Comparison of ENCODE assay signal across 21 mouse cellular contexts in genomic region chr17:26792096-26792495, GRCm38 (mm10). TPM values are rescaled to one million over a fixed set of nuclear protein-coding genes. Genes with fewer than 3 reads are reported as not detected.
A peak's percentile ranks its signal among the peaks of the same experiment; 100 is the strongest.
DNase-seq lines count a peak whose midpoint lies in the region; ATAC-seq and TF ChIP-seq lines count a peak whose summit lies in the region.
"Had no signal": no experiment of that assay in that cellular context is flagged by ENCODE, and none has a peak within 500 bp of the region (broad histone marks: within the 10 kb centered on the region; RNA-seq: fewer than 3 reads in every experiment).

No protein-coding gene starts in this region.

- no peaks in the 10 kb centered on the region for H3K4me1 ChIP-seq in testis, adult 2 months (ENCODE audit: control insufficient read depth, insufficient read depth, low read length)
- no peaks in the 10 kb centered on the region for H3K4me1 ChIP-seq in midbrain, embryonic 13.5 days (replicated peaks)
- H3K4me1 ChIP-seq: forebrain, embryonic 13.5 days; limb, embryonic 13.5 days had no signal

- TF ChIP-seq POLR2A in testis, adult 2 months (IDR thresholded peaks at IDR 0.05; ENCODE audit: control insufficient read depth, low read depth, low read length), result no peak

- no peaks in the 10 kb centered on the region for H3K9me3 ChIP-seq in midbrain, embryonic 13.5 days
- H3K9me3 ChIP-seq: forebrain, embryonic 13.5 days; limb, embryonic 13.5 days had no signal

- no peak overlapping the region for H3K9ac ChIP-seq in midbrain, embryonic 13.5 days (replicated peaks)
- H3K9ac ChIP-seq: forebrain, embryonic 13.5 days; limb, embryonic 13.5 days; liver, embryonic 14.5 days had no signal

- no peaks in the 10 kb centered on the region for H3K27me3 ChIP-seq in testis, adult 2 months (ENCODE audit: control insufficient read depth, insufficient read depth, low read length)
- H3K27me3 ChIP-seq in midbrain, embryonic 13.5 days, result no peaks in the 10 kb centered on the region
- H3K27me3 ChIP-seq: forebrain, embryonic 13.5 days; limb, embryonic 13.5 days had no signal

- no peak overlapping the region for H3K4me3 ChIP-seq in testis, adult 2 months (ENCODE audit: control insufficient read depth, low read depth, low read length)
- no peak overlapping the region for H3K4me3 ChIP-seq in midbrain, embryonic 13.5 days (replicated peaks)
- H3K4me3 ChIP-seq: forebrain, embryonic 13.5 days; limb, embryonic 13.5 days had no signal

- no peak for ATAC-seq in midbrain, embryonic 13.5 days
- ATAC-seq: forebrain, embryonic 13.5 days; lung, postnatal 0 days; midbrain, embryonic 16.5 days had no signal

- WGBS in midbrain, embryonic 13.5 days, result 94% methylated on average over 15 of the region's 15 CpGs

- H3K27ac ChIP-seq in testis, adult 2 months (ENCODE audit: control insufficient read depth, insufficient read depth, low read depth, low read length), result peak overlapping the region; percentile 39; the same call in 1 of the 2 replicates
- H3K27ac ChIP-seq in midbrain, embryonic 13.5 days, result no peak overlapping the region
- H3K27ac ChIP-seq: forebrain, embryonic 13.5 days; limb, embryonic 13.5 days; liver, embryonic 14.5 days had no signal

- H3K36me3 ChIP-seq in testis, adult 2 months (ENCODE audit: control insufficient read depth, insufficient read depth, low read length), result no peaks in the 10 kb centered on the region; the same call in none of the 2 replicates
- peaks cover 62% of the 10 kb centered on the region for H3K36me3 ChIP-seq in midbrain, embryonic 13.5 days

- peak; percentile 51 for DNase-seq in adrenal gland, postnatal 14 days
- no peak for DNase-seq in adrenal gland, adult 8-10 months
- peak; percentile 17 for DNase-seq in ovary, postnatal 36 days (ENCODE audit: low spot score)
- DNase-seq in ovary, adult 18-20 months (ENCODE audit: low spot score), result no peak
- peak; percentile 35 for DNase-seq in heart, adult 8-10 months (ENCODE audit: low spot score)
- no peak for DNase-seq in cerebellum, adult 18-20 months
- DNase-seq: cerebellum, postnatal 10 days; kidney, adult 18-20 months; kidney, postnatal 10 days; thymus, adult 2 months had no signal

- no peak for TF ChIP-seq CTCF in testis, adult 2 months (IDR thresholded peaks at IDR 0.05; ENCODE audit: control insufficient read depth, insufficient read depth, insufficient replicate concordance, low read depth, low read length)

- H3K4me2 ChIP-seq in midbrain, embryonic 13.5 days (replicated peaks), result no peak overlapping the region
- H3K4me2 ChIP-seq: forebrain, embryonic 13.5 days; limb, embryonic 13.5 days had no signal

RNA-seq across cellular contexts. Expression of gene Bnip1, which starts 11.2 kb away (rescaled TPM):
- total RNA-seq in adrenal gland, postnatal 14 days (2021), result 21.6 and 28.6 TPM in 2 replicates
- total RNA-seq in adrenal gland, adult 8-10 months (2022), result 10 to 100 TPM; 24.8 to 36.2 (median 29.3) TPM
- 10 to 100 TPM; 25.0 to 32.1 (median 29.9) TPM for total RNA-seq in heart, adult 8-10 months (2022)
- 25.1 and 26.4 TPM in 2 replicates for polyA plus RNA-seq in testis, adult 2 months (2012; rRNA removed)
- 56.2 and 60.7 TPM in 2 replicates for polyA plus RNA-seq in midbrain, embryonic 13.5 days (2015; fragmentation: Nextera tagmentation; extraction: Ambion mirVana)

RNA-seq across cellular contexts. Expression of gene Nkx2-5, which starts 52.7 kb away (rescaled TPM):
- not detected in 2 replicates for total RNA-seq in adrenal gland, postnatal 14 days (2021)
- not detected for total RNA-seq in adrenal gland, adult 8-10 months (2022)
- total RNA-seq in heart, adult 8-10 months (2022), result 10 to 100 TPM; 75.8 to 81.5 (median 79.7) TPM
- polyA plus RNA-seq in testis, adult 2 months (2012; rRNA removed), result not detected in 2 replicates
- not detected in 2 replicates for polyA plus RNA-seq in midbrain, embryonic 13.5 days (2015; fragmentation: Nextera tagmentation; extraction: Ambion mirVana)
- total RNA-seq: adrenal gland, postnatal 4 days; hematopoietic stem cell, adult 5-6 weeks; left cerebral cortex, adult 8-10 months; megakaryocyte progenitor cell, adult 5-6 weeks had no signal
- polyA plus RNA-seq: forebrain, embryonic 13.5 days; limb, embryonic 13.5 days; liver, embryonic 14.5 days; midbrain, embryonic 16.5 days had no signal

Comparison
In these comparisons a context has a peak if more than half of its experiments do, and no peak if none do; other contexts are left out.
1. DNase-seq: peak in adrenal gland, postnatal 14 days (single experiment), ovary, postnatal 36 days (single experiment) and heart, adult 8-10 months (single experiment); none in adrenal gland, adult 8-10 months (single experiment), ovary, adult 18-20 months (single experiment) and cerebellum, adult 18-20 months (0 of 2).
2. RNA of gene Nkx2-5, which starts 52.7 kb away (total RNA-seq): 75.8 to 81.5 TPM in heart, adult 8-10 months; not detected in adrenal gland, postnatal 14 days and not detected in adrenal gland, adult 8-10 months; every median in the first group is over 10 times any median in the second.